Mouse (Mus musculus): Measurements from ENCODE around the gene Cped1. TPM values are rescaled to one million over a fixed set of nuclear protein-coding genes. Genes with fewer than 3 reads are reported as not detected.

Gene Cped1
- total RNA-seq, 1 experiment from 2014 or later: 1.8 TPM

DNA sequence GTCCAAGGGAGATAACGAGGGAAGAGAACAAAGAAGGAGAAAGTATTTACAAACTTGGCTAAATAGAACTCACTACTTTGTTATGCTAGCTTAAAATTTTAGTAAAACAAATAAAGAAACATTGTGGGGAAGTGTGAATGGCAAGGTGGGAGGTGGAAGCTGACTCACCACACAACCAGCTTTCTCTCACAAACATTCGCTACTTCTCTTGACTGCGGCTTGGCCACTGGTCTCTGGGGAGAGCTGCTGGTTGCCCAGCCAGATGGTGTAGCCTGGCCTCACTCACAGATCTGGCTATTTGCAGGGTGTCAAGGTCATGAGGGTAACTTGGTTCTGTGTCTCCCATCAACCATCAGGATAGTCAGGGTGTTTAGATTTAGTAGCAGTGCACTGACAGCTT, 116.2 kb downstream of the Cped1 start:
- ATAC-seq (replicated peaks in 1 of 2; ENCODE audit: insufficient read depth in 1 of 2, low FRiP score in 2 of 2, low TSS enrichment in 1 of 2, low read depth in 1 of 2, poor library complexity in 2 of 2, severe bottlenecking in 2 of 2): no peak

DNA sequence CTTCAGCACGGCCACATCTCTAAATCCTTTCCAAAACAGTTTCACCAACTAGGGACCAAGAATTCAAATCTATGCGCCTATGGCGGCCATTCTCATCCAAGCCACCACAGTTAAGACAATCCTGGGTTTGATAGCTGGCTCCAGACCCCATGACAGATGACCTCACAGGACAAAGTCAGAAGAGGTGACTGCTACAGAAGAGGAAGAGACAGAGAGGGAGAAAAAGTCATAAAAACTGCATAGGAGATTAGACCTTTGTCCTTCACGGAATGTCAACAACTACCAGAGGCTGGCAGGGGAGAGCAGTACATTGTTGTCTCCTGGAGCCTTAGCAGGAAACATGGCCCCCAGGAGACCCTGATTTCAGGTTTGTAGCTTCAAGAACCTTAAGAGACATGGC, 117.0 kb downstream of the Cped1 start:
- no peak for ATAC-seq (replicated peaks in 1 of 2; ENCODE audit: insufficient read depth in 1 of 2, low FRiP score in 2 of 2, low TSS enrichment in 1 of 2, low read depth in 1 of 2, poor library complexity in 2 of 2, severe bottlenecking in 2 of 2)

- ATAC-seq (replicated peaks in 1 of 2; ENCODE audit: insufficient read depth in 1 of 2, low FRiP score in 2 of 2, low TSS enrichment in 1 of 2, low read depth in 1 of 2, poor library complexity in 2 of 2, severe bottlenecking in 2 of 2): no peak
Observed at GRCm38 (mm10) chr6:22103713-22104112, 118.0 kb downstream of the Cped1 start.

- ATAC-seq (replicated peaks in 1 of 2; ENCODE audit: insufficient read depth in 1 of 2, low FRiP score in 2 of 2, low TSS enrichment in 1 of 2, low read depth in 1 of 2, poor library complexity in 2 of 2, severe bottlenecking in 2 of 2): no peak
Observed at GRCm38 (mm10) chr6:22104211-22104610, 118.5 kb downstream of the Cped1 start.

- no peak for ATAC-seq (replicated peaks in 1 of 2; ENCODE audit: insufficient read depth in 1 of 2, low FRiP score in 2 of 2, low TSS enrichment in 1 of 2, low read depth in 1 of 2, poor library complexity in 2 of 2, severe bottlenecking in 2 of 2)
Observed at GRCm38 (mm10) chr6:22114079-22114478, 128.4 kb downstream of the Cped1 start.

DNA sequence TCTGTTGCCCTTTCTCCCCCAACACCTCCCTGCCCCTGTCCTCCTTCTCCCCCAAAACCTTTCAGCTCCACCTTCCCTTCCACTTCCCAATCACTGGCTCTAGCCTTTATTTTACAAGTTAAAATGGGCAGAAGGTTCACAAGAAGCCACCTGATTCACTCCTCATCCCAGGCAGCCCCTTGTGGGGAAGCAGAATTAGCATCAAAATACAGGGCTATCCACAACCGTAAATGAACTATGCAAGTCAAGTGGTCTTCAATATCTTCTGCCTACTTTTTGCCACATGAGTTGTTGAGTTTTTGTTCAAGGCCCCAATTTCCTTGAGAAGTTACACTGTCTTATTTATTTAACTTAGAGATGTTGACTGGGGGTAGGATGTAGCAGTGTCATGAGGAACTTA, 131.0 kb downstream of the Cped1 start:
- no peak for ATAC-seq (replicated peaks in 1 of 2; ENCODE audit: insufficient read depth in 1 of 2, low FRiP score in 2 of 2, low TSS enrichment in 1 of 2, low read depth in 1 of 2, poor library complexity in 2 of 2, severe bottlenecking in 2 of 2)

GRCm38 (mm10) chr6:22122080-22122479, 136.4 kb downstream of the Cped1 start:
- peak; percentile 64 to 76 for ATAC-seq (replicated peaks in 1 of 2; ENCODE audit: insufficient read depth in 1 of 2, low FRiP score in 2 of 2, low TSS enrichment in 1 of 2, low read depth in 1 of 2, poor library complexity in 2 of 2, severe bottlenecking in 2 of 2)

GRCm38 (mm10) chr6:22122693-22123092, 137.0 kb downstream of the Cped1 start:
- no peak for ATAC-seq (replicated peaks in 1 of 2; ENCODE audit: insufficient read depth in 1 of 2, low FRiP score in 2 of 2, low TSS enrichment in 1 of 2, low read depth in 1 of 2, poor library complexity in 2 of 2, severe bottlenecking in 2 of 2)

DNA sequence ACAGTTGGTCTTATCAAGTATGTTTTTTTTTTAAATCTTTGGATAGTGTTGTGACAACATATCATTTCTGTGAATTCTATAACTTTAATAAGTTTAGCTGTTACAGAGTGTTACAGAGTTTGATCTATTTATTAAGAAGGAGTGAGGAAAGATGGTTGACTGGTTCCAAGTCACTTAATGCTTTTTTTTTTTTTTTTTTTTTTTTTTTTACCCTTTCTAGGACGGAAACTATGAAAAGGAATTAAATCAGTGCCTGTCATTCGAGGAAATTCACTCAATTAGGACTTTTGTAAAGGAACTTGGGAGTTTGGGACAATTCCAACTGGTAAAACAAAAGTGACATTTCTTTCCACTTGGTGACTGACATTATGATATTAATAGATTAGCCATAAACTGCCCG, 137.6 kb downstream of the Cped1 start:
- no peak for ATAC-seq (replicated peaks in 1 of 2; ENCODE audit: insufficient read depth in 1 of 2, low FRiP score in 2 of 2, low TSS enrichment in 1 of 2, low read depth in 1 of 2, poor library complexity in 2 of 2, severe bottlenecking in 2 of 2)

- ATAC-seq (replicated peaks in 1 of 2; ENCODE audit: insufficient read depth in 1 of 2, low FRiP score in 2 of 2, low TSS enrichment in 1 of 2, low read depth in 1 of 2, poor library complexity in 2 of 2, severe bottlenecking in 2 of 2): peak; percentile 99
Observed at GRCm38 (mm10) chr6:22124575-22125330, 139.0 kb downstream of the Cped1 start.

- peak; percentile 51 to 65 for ATAC-seq (replicated peaks in 1 of 2; ENCODE audit: insufficient read depth in 1 of 2, low FRiP score in 2 of 2, low TSS enrichment in 1 of 2, low read depth in 1 of 2, poor library complexity in 2 of 2, severe bottlenecking in 2 of 2)
Observed at GRCm38 (mm10) chr6:22135038-22135631, 149.4 kb downstream of the Cped1 start.

- no peak for ATAC-seq (replicated peaks in 1 of 2; ENCODE audit: insufficient read depth in 1 of 2, low FRiP score in 2 of 2, low TSS enrichment in 1 of 2, low read depth in 1 of 2, poor library complexity in 2 of 2, severe bottlenecking in 2 of 2)
Observed at GRCm38 (mm10) chr6:22136805-22137204, 151.1 kb downstream of the Cped1 start.

GRCm38 (mm10) chr6:22140786-22141185, 155.1 kb downstream of the Cped1 start:
- ATAC-seq (replicated peaks in 1 of 2; ENCODE audit: insufficient read depth in 1 of 2, low FRiP score in 2 of 2, low TSS enrichment in 1 of 2, low read depth in 1 of 2, poor library complexity in 2 of 2, severe bottlenecking in 2 of 2): no peak

GRCm38 (mm10) chr6:22147236-22147635, 161.5 kb downstream of the Cped1 start:
- no peak for ATAC-seq (replicated peaks in 1 of 2; ENCODE audit: insufficient read depth in 1 of 2, low FRiP score in 2 of 2, low TSS enrichment in 1 of 2, low read depth in 1 of 2, poor library complexity in 2 of 2, severe bottlenecking in 2 of 2)

- ATAC-seq (replicated peaks in 1 of 2; ENCODE audit: insufficient read depth in 1 of 2, low FRiP score in 2 of 2, low TSS enrichment in 1 of 2, low read depth in 1 of 2, poor library complexity in 2 of 2, severe bottlenecking in 2 of 2): no peak
Observed at GRCm38 (mm10) chr6:22148511-22148910, 162.8 kb downstream of the Cped1 start.

GRCm38 (mm10) chr6:22157461-22157860, 171.7 kb downstream of the Cped1 start:
- no peak for ATAC-seq (replicated peaks in 1 of 2; ENCODE audit: insufficient read depth in 1 of 2, low FRiP score in 2 of 2, low TSS enrichment in 1 of 2, low read depth in 1 of 2, poor library complexity in 2 of 2, severe bottlenecking in 2 of 2)

DNA sequence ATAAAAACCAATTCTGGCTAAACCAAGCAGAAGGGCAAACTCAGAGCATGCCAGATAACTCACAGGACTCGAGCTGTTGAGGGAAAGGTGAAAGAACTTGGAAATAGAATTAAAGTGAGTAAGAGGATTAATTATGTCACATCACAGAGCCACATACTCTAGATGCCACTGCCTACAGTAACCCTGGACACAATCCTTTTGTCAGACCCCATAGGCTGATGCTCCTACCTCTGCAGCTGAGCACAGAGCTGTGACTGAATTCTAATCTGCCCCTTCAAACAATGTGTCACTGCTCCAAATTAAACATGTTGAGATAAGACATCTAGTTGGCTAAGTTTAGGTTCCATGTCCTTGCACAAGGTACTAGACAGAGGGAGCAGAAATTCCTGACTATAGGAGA, 176.2 kb downstream of the Cped1 start:
- ATAC-seq (replicated peaks in 1 of 2; ENCODE audit: insufficient read depth in 1 of 2, low FRiP score in 2 of 2, low TSS enrichment in 1 of 2, low read depth in 1 of 2, poor library complexity in 2 of 2, severe bottlenecking in 2 of 2): no peak

- ATAC-seq (replicated peaks in 1 of 2; ENCODE audit: insufficient read depth in 1 of 2, low FRiP score in 2 of 2, low TSS enrichment in 1 of 2, low read depth in 1 of 2, poor library complexity in 2 of 2, severe bottlenecking in 2 of 2): no peak
Observed at GRCm38 (mm10) chr6:22168388-22168787, 182.7 kb downstream of the Cped1 start.

DNA sequence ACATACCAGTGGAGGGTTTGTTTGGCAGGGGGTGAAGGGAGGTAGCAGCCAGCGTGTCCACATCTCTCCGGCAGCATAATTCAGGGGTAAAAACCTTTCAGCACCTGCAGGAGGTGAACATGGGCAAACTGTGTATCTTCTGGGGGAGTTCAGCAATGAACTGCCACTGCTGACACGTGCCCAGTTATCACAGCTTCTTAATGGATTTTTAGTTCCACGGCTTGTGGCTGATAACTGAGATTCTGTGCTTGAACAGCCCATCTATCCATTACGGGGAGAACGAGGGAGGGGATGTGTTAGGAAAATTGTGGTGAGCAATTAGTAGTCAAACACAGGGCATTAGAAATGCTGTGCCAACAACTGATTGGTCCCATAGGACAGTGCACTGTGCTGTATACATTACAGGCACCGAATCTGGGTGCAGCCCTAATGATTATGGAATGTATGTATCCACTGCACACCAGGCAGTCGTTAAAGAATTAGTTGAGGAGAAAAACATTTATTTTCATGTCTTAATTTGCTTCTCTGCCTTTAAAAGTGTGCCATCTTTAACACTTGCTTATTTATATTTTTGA, 193.1 kb downstream of the Cped1 start:
- ATAC-seq (replicated peaks in 1 of 2; ENCODE audit: insufficient read depth in 1 of 2, low FRiP score in 2 of 2, low TSS enrichment in 1 of 2, low read depth in 1 of 2, poor library complexity in 2 of 2, severe bottlenecking in 2 of 2): no peak

Measured in hematopoietic stem cell, adult 5-6 weeks (primary cell).